Mouse (Mus musculus) CH12.LX (cell line): ENCODE results near the gene Ltk. TPM values are rescaled to one million over a fixed set of nuclear protein-coding genes. Genes with fewer than 3 reads are reported as not detected.

ENCODE experiments used
- DNase-seq: peaks from one replicate; pipeline ENCODE4 v3.0.0-alpha.2; 2013; ENCODE audit errors: extremely low read depth
- H3K27ac ChIP-seq: 2 replicates; pipeline ENCODE4 v1.5.1; 2012; ENCODE audit warnings: low read depth, mild to moderate bottlenecking, control low read depth, moderate library complexity; ENCODE audit not compliant: insufficient read depth
- H3K27me3 ChIP-seq: replicated peaks from 2 replicates; pipeline ENCODE3; 2012; ENCODE audit warnings: inconsistent platforms
- H3K36me3 ChIP-seq, 2 experiments: replicated peaks in 1 of 2; 2 replicates each; pipeline versions ENCODE3 to v1.6.1; 2012; ENCODE audit warnings: inconsistent platforms in 1 of 2, low read length in 1 of 2, mild to moderate bottlenecking in 1 of 2, mixed read lengths in 1 of 2, moderate library complexity in 1 of 2; ENCODE audit not compliant: control insufficient read depth in 1 of 2, insufficient read depth in 1 of 2
- H3K4me1 ChIP-seq, 2 experiments: 2 replicates each; pipeline ENCODE4 v1.6.1; 2012; ENCODE audit warnings: inconsistent platforms in 1 of 2, moderate library complexity in 1 of 2; ENCODE audit not compliant: insufficient read depth in 2 of 2, control insufficient read depth in 1 of 2
- H3K4me2 ChIP-seq: 2 replicates; pipeline ENCODE4 v1.6.1; 2012; ENCODE audit warnings: low read depth, mild to moderate bottlenecking, control low read depth; ENCODE audit not compliant: poor library complexity, insufficient read depth, severe bottlenecking
- H3K4me3 ChIP-seq, 3 experiments: fragments of 150-350 bp in 1 of 3; sonication (generic) in 1 of 3; replicated peaks in 1 of 3; 2 replicates each; pipeline versions ENCODE3 to v1.5.1; 2011 to 2012; ENCODE audit warnings: low read depth in 2 of 3, low read length in 2 of 3, mild to moderate bottlenecking in 2 of 3, moderate library complexity in 2 of 3, control low read depth in 1 of 3, improper control_type of control experiment in 1 of 3, inconsistent platforms in 1 of 3, mixed read lengths in 1 of 3; ENCODE audit not compliant: poor library complexity in 1 of 3
- H3K79me2 ChIP-seq: replicated peaks from 2 replicates; pipeline ENCODE4 v1.6.1; 2012; ENCODE audit warnings: mild to moderate bottlenecking, moderate library complexity; ENCODE audit not compliant: control insufficient read depth, poor library complexity, insufficient read depth, severe bottlenecking; ENCODE audit errors: extremely low read depth
- H3K9ac ChIP-seq: 2 replicates; pipeline ENCODE4 v1.6.1; 2012; ENCODE audit warnings: low read depth, mild to moderate bottlenecking, control low read depth, moderate library complexity; ENCODE audit not compliant: insufficient read depth
- H3K9me3 ChIP-seq: replicated peaks from 2 replicates; pipeline ENCODE3; 2012; ENCODE audit warnings: low read length, inconsistent platforms, mixed read lengths
- BHLHE40 ChIP-seq: IDR thresholded peaks from 2 replicates; pipeline ENCODE4 v1.6.1; 2011; ENCODE audit warnings: mild to moderate bottlenecking, low read depth, low read length, improper control_type of control experiment
- CHD1 ChIP-seq: IDR thresholded peaks from 2 replicates; pipeline ENCODE4 v1.6.1; 2012; ENCODE audit warnings: low read depth, low read length, improper control_type of control experiment, inconsistent platforms
- ETS1 ChIP-seq: conservative IDR thresholded peaks from 2 replicates; pipeline ENCODE4 v1.6.1; 2012; ENCODE audit warnings: low read depth, mild to moderate bottlenecking, inconsistent platforms, low read length, improper control_type of control experiment, moderate library complexity
- IRF4 ChIP-seq: IDR thresholded peaks from 2 replicates; pipeline ENCODE4 v1.6.1; 2014; ENCODE audit warnings: low read depth, mild to moderate bottlenecking, inconsistent platforms, low read length, improper control_type of control experiment
- JUND ChIP-seq: conservative IDR thresholded peaks from 2 replicates; pipeline ENCODE4 v1.6.1; 2011; ENCODE audit warnings: low read depth, low read length, improper control_type of control experiment
- MAFK ChIP-seq: IDR thresholded peaks from 2 replicates; pipeline ENCODE4 v1.6.1; 2011; ENCODE audit warnings: low read length, improper control_type of control experiment; ENCODE audit not compliant: insufficient replicate concordance
- MAX ChIP-seq: IDR thresholded peaks from 2 replicates; pipeline ENCODE4 v1.6.1; 2011; ENCODE audit warnings: low read length, improper control_type of control experiment
- MAZ ChIP-seq: IDR thresholded peaks from 2 replicates; pipeline ENCODE4 v1.6.1; 2012; ENCODE audit warnings: low read depth, mild to moderate bottlenecking, inconsistent platforms, low read length, improper control_type of control experiment, moderate library complexity
- MYC ChIP-seq: IDR thresholded peaks from 2 replicates; pipeline ENCODE4 v1.6.1; 2011; ENCODE audit warnings: low read depth, mild to moderate bottlenecking, improper control_type of control experiment, low read length
- NELFE ChIP-seq: IDR thresholded peaks from 2 replicates; pipeline ENCODE4 v1.6.1; 2011; ENCODE audit warnings: low read depth, low read length, improper control_type of control experiment
- NRF1 ChIP-seq: IDR thresholded peaks from 2 replicates; pipeline ENCODE4 v1.6.1; 2014; ENCODE audit warnings: low read depth, mild to moderate bottlenecking, inconsistent platforms, low read length, improper control_type of control experiment, moderate library complexity
- POLR2A ChIP-seq: IDR thresholded peaks from 2 replicates; pipeline ENCODE4 v1.6.1; 2011; ENCODE audit warnings: low read depth, mild to moderate bottlenecking, improper control_type of control experiment, low read length
- POLR2AphosphoS2 ChIP-seq: IDR thresholded peaks from 2 replicates; pipeline ENCODE4 v1.6.1; 2011; ENCODE audit warnings: low read depth, low read length, improper control_type of control experiment
- RAD21 ChIP-seq: IDR thresholded peaks from 2 replicates; pipeline ENCODE4 v1.6.1; 2011; ENCODE audit warnings: low read depth, mild to moderate bottlenecking, low read length, improper control_type of control experiment, moderate library complexity
- SIN3A ChIP-seq: IDR thresholded peaks from 2 replicates; pipeline ENCODE4 v1.6.1; 2012; ENCODE audit warnings: low read length, improper control_type of control experiment, inconsistent platforms
- SMC3 ChIP-seq: IDR thresholded peaks from 2 replicates; pipeline ENCODE4 v1.6.1; 2011; ENCODE audit warnings: low read depth, low read length, improper control_type of control experiment
- TCF12 ChIP-seq: IDR thresholded peaks from 2 replicates; pipeline ENCODE4 v1.6.1; 2014; ENCODE audit warnings: low read depth, mild to moderate bottlenecking, inconsistent platforms, low read length, improper control_type of control experiment
- USF2 ChIP-seq: conservative IDR thresholded peaks from 2 replicates; pipeline ENCODE4 v1.6.1; 2011; ENCODE audit warnings: low read depth, low read length, improper control_type of control experiment
- ZC3H11A ChIP-seq: IDR thresholded peaks from 2 replicates; pipeline ENCODE4 v1.6.1; 2012; ENCODE audit warnings: low read depth, mild to moderate bottlenecking, inconsistent platforms, low read length, improper control_type of control experiment
- ZMIZ1 ChIP-seq: IDR thresholded peaks from 2 replicates; pipeline ENCODE4 v1.6.1; 2012; ENCODE audit warnings: low read depth, mild to moderate bottlenecking, inconsistent platforms, low read length, improper control_type of control experiment
- ZNF384 ChIP-seq: IDR thresholded peaks from 2 replicates; pipeline ENCODE4 v1.6.1; 2012; ENCODE audit warnings: low read depth, low read length, improper control_type of control experiment, inconsistent platforms
- dilution Hi-C: fragments of 300-500 bp; cut with MboI; formaldehyde crosslinking; loops from 2 replicates; pipeline ENCODE4 v1.14.3; 2020; ENCODE audit warnings: low sequenced_read_pairs; ENCODE audit not compliant: extremely low pct_unique_long_range_greater_than_20kb, extremely low pct_ligation_motif_present
- in situ Hi-C: fragments of 300-500 bp; cut with MboI; formaldehyde crosslinking; loops from 3 replicates; pipeline ENCODE4 v1.14.3; 2019; ENCODE audit warnings: low sequenced_read_pairs, low pct_ligation_motif_present, low pct_unique_long_range_greater_than_20kb, mixed read lengths
- polyA plus RNA-seq: library from polyadenylated mRNA; unstranded; fragments of >175 nt; gene quantifications from 2 replicates; pipeline ENCODE4 v1.2.1, GENCODE M21; 2012; ENCODE audit warnings: low read depth; ENCODE audit not compliant: insufficient read length
- total RNA-seq, 2 experiments: library from RNA; depleted of rRNA; stranded (reverse); fragments of 300-350 nt in 1 of 2; fragments of >200 nt in 1 of 2; gene quantifications; 2 replicates each; pipeline ENCODE4 v1.2.3; 2012 to 2014

Ltk gene
- total and polyA plus RNA-seq, 3 experiments = 0.10 to 2.3 TPM; not detected in 1

DNA sequence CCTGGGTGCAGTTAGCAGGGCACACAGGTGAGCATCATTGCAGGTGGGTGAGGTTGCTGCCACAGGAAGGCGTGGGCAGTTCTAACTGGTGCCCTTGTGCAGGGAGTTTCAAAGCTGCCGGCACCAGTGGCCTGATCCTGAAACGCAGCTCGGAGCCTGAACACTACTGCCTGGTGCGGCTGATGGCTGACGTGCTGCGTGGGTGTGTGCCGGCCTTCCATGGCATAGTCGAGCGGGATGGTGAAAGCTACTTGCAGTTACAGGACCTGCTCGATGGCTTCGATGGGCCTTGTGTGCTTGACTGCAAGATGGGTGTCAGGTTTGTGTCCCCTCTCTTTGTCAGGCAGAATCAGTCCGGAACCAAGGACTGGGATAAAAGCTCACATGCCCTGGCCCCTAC lies 11.0 kb downstream of the Ltk start:
- H3K9ac ChIP-seq = no peak overlapping the region
- peaks cover 13% of the 10 kb centered on the region for H3K27me3 ChIP-seq
- DNase-seq = no peak
- H3K36me3 ChIP-seq = no peaks in the 10 kb centered on the region
- no peak overlapping the region for H3K27ac ChIP-seq
- in situ Hi-C loops (no loop called here), dilution Hi-C loops (no loop called here)
- H3K79me2 ChIP-seq = no peaks in the 10 kb centered on the region
- H3K9me3 ChIP-seq = no peaks in the 10 kb centered on the region
- no peak overlapping the region for H3K4me2 ChIP-seq
- H3K4me3 ChIP-seq = no peak overlapping the region
- TF ChIP-seq TCF12 (no peak), JUND (no peak), MAZ (no peak), MYC (no peak), ETS1 (no peak), IRF4 (no peak), MAFK (no peak), NELFE (no peak), MAX (no peak), BHLHE40 (no peak), SMC3 (no peak), POLR2AphosphoS2 (no peak)
- H3K4me1 ChIP-seq = no peaks in the 10 kb centered on the region; a peak in 1 of 4 replicates

DNA sequence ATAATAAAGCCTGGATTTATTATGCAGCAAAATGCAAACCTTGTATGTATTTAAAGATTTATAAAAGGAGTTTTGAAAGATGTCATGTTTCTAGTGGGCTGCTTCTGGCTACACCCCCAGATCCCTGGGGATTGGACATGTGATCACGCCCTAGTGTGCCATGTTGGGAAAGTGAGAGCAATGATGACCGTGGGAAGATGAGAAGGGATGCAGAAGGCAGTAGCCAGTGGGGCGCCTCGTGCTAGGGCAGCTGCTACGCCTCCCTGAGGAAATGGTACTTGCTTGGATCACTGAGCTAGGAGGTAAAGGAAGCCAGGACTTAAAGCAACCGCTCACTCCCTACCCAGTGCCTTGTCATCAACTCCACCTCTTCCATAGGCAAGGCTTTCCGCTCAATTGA lies 12.7 kb downstream of the Ltk start:
- Histone ChIP-seq H3K9me3 (no peaks in the 10 kb centered on the region), H3K4me1 (peaks cover 0 to 5% of the 10 kb centered on the region in 2 experiments; a peak in 2 of 4 replicates), H3K27me3 (peaks cover 17% of the 10 kb centered on the region), H3K79me2 (no peaks in the 10 kb centered on the region), H3K27ac (no peak overlapping the region), H3K9ac (no peak overlapping the region), H3K4me3 (no peak overlapping the region), H3K36me3 (no peaks in the 10 kb centered on the region), H3K4me2 (no peak overlapping the region)
- in situ Hi-C loops (no loop called here), dilution Hi-C loops (no loop called here)
- no peak for TF ChIP-seq ZMIZ1
- TF ChIP-seq ETS1 = no peak
- TF ChIP-seq POLR2A = no peak
- no peak for TF ChIP-seq CHD1
- TF ChIP-seq MAX = no peak
- TF ChIP-seq USF2 = no peak
- TF ChIP-seq RAD21 = no peak
- TF ChIP-seq NRF1 = no peak
- no peak for TF ChIP-seq TCF12
- TF ChIP-seq MAZ = no peak
- TF ChIP-seq SIN3A = no peak
- TF ChIP-seq ZNF384 = no peak
- TF ChIP-seq SMC3 = no peak
- TF ChIP-seq ZC3H11A = no peak
- DNase-seq = no peak
